Mouse (Mus musculus): ENCODE measurements around the gene Il12rb1. TPM values are rescaled to one million over a fixed set of nuclear protein-coding genes. Genes with fewer than 3 reads are reported as not detected.

Gene Il12rb1
- total RNA-seq, 1 experiment from 2014 or later: not detected

DNA sequence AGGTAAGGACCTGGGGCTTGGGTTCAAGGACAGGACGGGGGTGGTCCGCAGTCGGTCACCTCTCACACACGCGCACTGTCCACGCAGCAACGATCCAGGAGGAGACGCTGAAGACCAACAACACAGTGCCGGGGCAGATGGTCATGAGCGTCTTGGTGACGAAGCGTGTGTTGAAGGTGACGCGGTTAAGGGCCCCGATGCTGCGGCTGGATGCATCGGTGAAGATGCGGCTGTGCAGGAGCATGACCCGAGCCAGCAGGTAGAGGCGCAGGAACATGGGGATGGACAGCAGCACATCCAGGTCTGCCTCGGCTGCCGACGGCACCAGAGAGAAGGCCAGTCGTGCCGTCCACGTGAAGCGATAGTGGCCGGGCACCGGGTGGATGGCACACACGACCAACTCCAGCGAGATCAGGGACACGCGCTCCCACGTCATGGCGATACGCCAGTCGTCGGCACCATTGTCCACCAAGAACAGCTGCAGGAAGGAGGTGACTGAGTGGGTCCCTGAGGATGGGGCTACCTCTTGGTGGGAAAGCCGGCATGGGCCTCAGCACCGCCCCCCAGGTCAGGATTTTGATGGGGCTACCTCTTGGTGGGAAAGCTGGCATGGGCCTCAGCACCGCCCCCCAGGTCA lies 44.5 kb downstream of the Il12rb1 start:
- no peak for DNase-seq

GRCm38 (mm10) chr8:70853863-70854262 lies 45.6 kb downstream of the Il12rb1 start:
- no peak for DNase-seq

DNA sequence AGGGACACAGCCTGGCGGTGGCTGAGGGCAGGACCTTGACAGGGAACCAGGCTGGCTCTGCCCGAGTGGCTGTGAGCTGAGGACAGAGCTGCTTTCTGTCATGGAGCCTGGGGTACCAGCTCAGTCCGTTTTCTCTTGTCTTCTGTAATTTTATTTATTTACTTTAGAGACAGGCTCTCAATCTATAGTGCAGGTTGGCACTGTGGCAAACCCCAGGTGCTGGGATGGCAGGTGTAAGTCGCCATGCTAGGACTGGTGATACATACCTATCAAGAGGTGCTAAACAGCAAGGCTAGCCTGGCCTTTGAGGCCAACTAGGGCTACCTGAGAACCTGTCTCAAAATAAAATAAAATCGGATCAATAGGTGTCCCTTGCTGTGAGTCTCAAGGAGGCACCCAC lies 47.8 kb downstream of the Il12rb1 start:
- DNase-seq: no peak

DNA sequence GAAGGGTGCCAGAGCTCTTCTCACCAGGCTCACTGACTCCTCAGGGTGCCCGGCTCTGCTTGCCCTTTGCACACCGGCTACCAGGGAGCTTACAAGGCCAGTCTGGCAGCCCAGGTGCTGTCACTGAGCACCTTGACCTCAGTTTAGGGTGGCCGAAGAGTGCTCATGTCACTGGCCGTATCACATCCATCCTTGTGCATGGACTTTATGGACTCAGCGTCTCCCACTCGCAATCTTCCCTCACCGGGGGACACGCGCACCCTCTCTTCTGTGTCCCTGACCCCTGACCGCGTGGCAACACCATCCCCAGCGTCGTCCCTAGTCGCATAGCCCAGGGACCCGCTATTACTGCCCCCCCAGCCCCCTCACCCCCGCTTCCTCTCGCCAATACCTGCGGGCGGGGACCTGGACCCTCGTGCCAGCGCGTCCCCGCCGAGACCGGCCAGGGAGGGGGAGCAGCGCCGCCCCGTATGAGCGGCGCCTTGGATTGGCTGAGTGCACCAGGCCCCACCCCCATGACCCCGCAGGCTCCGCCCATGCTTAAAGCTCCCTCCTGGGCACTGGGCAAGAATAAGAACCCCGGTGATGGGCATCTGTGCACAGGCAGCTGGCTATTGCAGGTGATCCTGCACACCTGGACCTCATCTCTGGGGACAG lies 48.4 kb downstream of the Il12rb1 start:
- DNase-seq: peak; percentile 84

- DNase-seq: no peak
Observed at GRCm38 (mm10) chr8:70857516-70857915, 49.3 kb downstream of the Il12rb1 start.

- DNase-seq: no peak
Observed at GRCm38 (mm10) chr8:70862824-70863641, 54.8 kb downstream of the Il12rb1 start, which contains the start of gene Kcnn1. TSS of gene Kcnn1 (minus strand) at chr8:70863258.

DNA sequence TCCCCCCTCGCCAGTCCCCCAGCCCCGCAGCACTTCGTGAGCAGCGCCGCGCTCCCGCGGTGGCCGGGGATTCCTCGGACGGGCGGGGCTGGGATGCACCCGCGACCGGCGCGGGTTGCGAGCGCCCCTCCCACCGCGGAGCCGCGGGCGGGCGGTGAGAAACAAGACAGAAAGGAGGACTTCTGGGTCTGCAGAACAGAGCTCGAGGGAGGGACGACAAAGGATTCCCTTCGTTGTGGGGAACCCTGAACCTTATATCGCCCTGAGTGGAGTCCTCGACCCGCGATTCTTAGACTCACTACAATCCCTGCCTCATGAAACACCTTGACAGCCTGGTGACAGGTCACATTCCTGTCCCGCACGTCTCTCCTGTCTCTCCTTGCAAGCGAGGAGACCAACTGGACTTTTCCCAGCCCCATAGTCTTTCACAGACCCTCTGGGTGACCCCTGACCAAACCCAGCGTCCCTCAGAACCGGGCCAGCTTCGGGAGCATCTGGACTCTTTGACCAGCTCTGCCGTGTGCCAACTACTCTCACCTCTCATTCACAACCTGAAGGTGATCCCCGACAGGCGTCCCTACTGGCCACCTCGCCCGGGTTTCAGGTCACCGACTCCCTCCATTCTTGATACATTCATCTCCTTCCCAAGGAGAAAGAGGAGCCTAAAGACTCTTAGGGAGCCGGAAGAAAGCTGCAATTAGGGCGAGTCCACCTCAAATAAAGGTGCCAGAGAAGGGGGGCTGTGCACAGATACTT lies 55.9 kb downstream of the Il12rb1 start:
- peak; percentile 38 for DNase-seq

DNA sequence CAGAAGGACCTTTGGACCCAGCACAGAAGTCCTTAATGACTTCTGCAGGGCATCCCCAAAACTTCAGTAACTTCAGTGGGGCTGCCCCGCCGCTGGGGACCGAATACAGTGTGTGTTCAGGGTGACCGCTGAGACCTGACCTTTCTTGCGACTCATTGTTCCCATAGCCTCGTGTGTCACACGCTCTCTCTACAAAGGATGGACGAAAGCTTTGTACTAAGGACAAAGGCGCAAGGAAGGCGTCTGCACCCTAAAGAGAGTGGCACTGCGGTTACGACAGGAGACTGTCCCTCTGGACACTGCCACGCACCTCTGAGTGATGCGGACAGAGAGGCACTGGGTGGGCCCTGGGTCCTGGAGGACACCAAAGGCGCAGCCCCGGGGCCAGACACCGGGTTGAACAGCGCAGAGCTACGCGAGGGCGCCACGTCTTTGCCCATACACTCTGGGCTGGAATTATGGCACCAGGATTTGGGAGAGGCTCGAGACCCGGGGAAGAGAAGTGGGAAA lies 56.5 kb downstream of the Il12rb1 start:
- peak; percentile 26 for DNase-seq

GRCm38 (mm10) chr8:70865350-70866000 lies 57.2 kb downstream of the Il12rb1 start:
- peak; percentile 98 for DNase-seq

- DNase-seq: no peak
Observed at GRCm38 (mm10) chr8:70866001-70866520, 57.8 kb downstream of the Il12rb1 start.

DNA sequence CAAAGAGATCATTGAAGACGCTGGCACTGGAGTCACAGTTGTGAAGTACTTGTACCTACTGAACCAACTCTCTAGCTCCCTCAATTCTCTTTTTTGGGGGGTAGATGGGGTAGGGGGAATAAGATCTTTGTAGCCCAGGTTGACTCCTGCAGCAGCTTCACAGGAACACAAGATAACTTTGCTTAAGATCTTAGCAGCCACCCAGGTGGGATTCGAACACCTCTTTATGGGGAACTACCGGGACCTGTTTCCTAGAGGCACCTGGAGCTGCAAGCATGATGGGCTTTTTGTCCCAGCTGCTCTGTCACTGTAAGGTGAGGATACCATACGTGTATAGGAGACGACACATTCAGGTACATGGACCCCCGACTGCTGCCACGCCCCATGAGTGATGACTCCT lies 58.3 kb downstream of the Il12rb1 start:
- DNase-seq: no peak

GRCm38 (mm10) chr8:70868559-70869198 lies 60.4 kb downstream of the Il12rb1 start:
- DNase-seq: peak; percentile 56

- no peak for DNase-seq
Observed at GRCm38 (mm10) chr8:70869199-70869571, 60.9 kb downstream of the Il12rb1 start.

GRCm38 (mm10) chr8:70869601-70870041 lies 61.4 kb downstream of the Il12rb1 start:
- DNase-seq: peak; percentile 77

Small RNA genes lying within 50 kb of the gene (microRNA-seq; reads per million reads assigned to microRNA genes)
- 1.7 to 2.1 reads per million in 2 experiments for gene Mir7240

Other genes with a start within 250 kb of the Il12rb1 start
- 89.7 and 101 TPM in 2 replicates for gene Isyna1, start 214.1 kb upstream of the Il12rb1 start, total RNA-seq (2021)
- 82.0 and 88.2 TPM in 2 replicates for gene Ssbp4, start 199.6 kb upstream of the Il12rb1 start, total RNA-seq (2021)
- 1.0 and 2.2 TPM in 2 replicates for gene Lrrc25, start 192.3 kb upstream of the Il12rb1 start, total RNA-seq (2021)
- gene Gdf15, start 176.0 kb upstream of the Il12rb1 start, total RNA-seq (2021): 2.2 and 5.7 TPM in 2 replicates
- gene Pgpep1, start 148.1 kb upstream of the Il12rb1 start, total RNA-seq (2021): 98.1 and 129 TPM in 2 replicates
- 66.1 and 86.8 TPM in 2 replicates for gene Lsm4, start 135.2 kb upstream of the Il12rb1 start, total RNA-seq (2021)
- gene Jund, start 109.5 kb upstream of the Il12rb1 start, total RNA-seq (2021): 191 and 217 TPM in 2 replicates
- gene Iqcn, start 105.0 kb upstream of the Il12rb1 start, total RNA-seq (2021): 0.15 and 0.19 TPM in 2 replicates
- gene Gm3336, start 89.9 kb upstream of the Il12rb1 start, total RNA-seq (2021): not detected in 2 replicates
- gene Pde4c, start 84.7 kb upstream of the Il12rb1 start, total RNA-seq (2021): 0.55 and 1.3 TPM in 2 replicates
- gene Rab3a, start 53.8 kb upstream of the Il12rb1 start, total RNA-seq (2021): 65.2 and 89.6 TPM in 2 replicates
- 127 and 143 TPM in 2 replicates for gene Mpv17l2, start 47.5 kb upstream of the Il12rb1 start, total RNA-seq (2021)
- gene Pik3r2, start 31.7 kb upstream of the Il12rb1 start, total RNA-seq (2021): 50.2 and 62.1 TPM in 2 replicates
- 26.9 and 27.4 TPM in 2 replicates for gene Mast3, start 3.4 kb upstream of the Il12rb1 start, total RNA-seq (2021)
- 10.6 and 14.4 TPM in 2 replicates for gene Arrdc2, start 31.3 kb downstream of the Il12rb1 start, total RNA-seq (2021)
- 2.2 and 3.3 TPM in 2 replicates for gene Kcnn1, start 54.8 kb downstream of the Il12rb1 start, total RNA-seq (2021)
- 54.6 and 57.5 TPM in 2 replicates for gene Ccdc124, start 65.5 kb downstream of the Il12rb1 start, total RNA-seq (2021)
- 0.09 TPM in 1 of 2 replicates, not detected in the other for gene Slc5a5, start 84.3 kb downstream of the Il12rb1 start, total RNA-seq (2021)
- 1,315 and 1,410 TPM in 2 replicates for gene Rpl18a, start 89.0 kb downstream of the Il12rb1 start, total RNA-seq (2021)
- gene Map1s, start 97.5 kb downstream of the Il12rb1 start, total RNA-seq (2021): 26.3 and 42.6 TPM in 2 replicates

Data from adrenal gland, postnatal 25 days (tissue).